In the genomic region with DNA sequence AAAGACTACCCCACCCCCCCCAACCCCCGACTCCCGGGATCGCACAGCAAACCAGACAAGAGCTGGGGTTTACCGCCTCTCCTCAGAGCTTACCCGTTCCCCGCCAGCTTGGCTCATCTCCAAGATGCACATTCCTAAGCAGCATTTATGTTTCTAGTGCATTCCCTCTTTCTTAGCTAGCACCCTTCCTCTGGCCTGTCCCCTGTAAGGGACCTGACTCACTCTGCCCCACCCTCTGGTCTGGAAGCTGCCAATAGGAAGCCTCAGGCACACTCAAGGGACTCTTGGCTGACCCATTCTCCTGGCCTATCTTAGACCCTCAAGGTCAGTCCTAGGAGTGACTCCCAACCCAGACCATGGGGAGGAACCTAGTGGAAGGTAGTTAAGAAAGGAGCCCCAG, we compare ENCODE assay signal across 9 mouse cellular contexts. TPM values are rescaled to one million over a fixed set of nuclear protein-coding genes. Genes with fewer than 3 reads are reported as not detected.
DNase-seq lines count a peak whose midpoint lies in the region; ATAC-seq lines count a peak whose summit lies in the region.
"Had no signal": no experiment of that assay in that cellular context is flagged by ENCODE, and none has a peak within 500 bp of the region (broad histone marks: within the 10 kb centered on the region; RNA-seq: fewer than 3 reads in every experiment).

No protein-coding gene starts in this region.

- H3K4me1 ChIP-seq in hindbrain, embryonic 12.5 days, result peaks cover 38% of the 10 kb centered on the region
- H3K4me1 ChIP-seq in hindbrain, embryonic 11.5 days (replicated peaks; ENCODE audit: control insufficient read depth, insufficient read depth, low read length), result peaks cover 6% of the 10 kb centered on the region
- H3K4me1 ChIP-seq in forebrain, embryonic 15.5 days, result peaks cover 31% of the 10 kb centered on the region
- H3K4me1 ChIP-seq in lung, embryonic 16.5 days (replicated peaks; ENCODE audit: control insufficient read depth, insufficient read depth, low read length), result peaks cover 29% of the 10 kb centered on the region

- no peaks in the 10 kb centered on the region for H3K9me3 ChIP-seq in hindbrain, embryonic 12.5 days (replicated peaks)
- no peaks in the 10 kb centered on the region for H3K9me3 ChIP-seq in hindbrain, embryonic 11.5 days (ENCODE audit: control insufficient read depth, low read length)
- H3K9me3 ChIP-seq in forebrain, embryonic 15.5 days, result no peaks in the 10 kb centered on the region
- H3K9me3 ChIP-seq in lung, embryonic 16.5 days (ENCODE audit: control insufficient read depth, low read length), result no peaks in the 10 kb centered on the region

- no peak overlapping the region for H3K4me3 ChIP-seq in hindbrain, embryonic 12.5 days
- no peak overlapping the region for H3K4me3 ChIP-seq in hindbrain, embryonic 11.5 days (ENCODE audit: low read depth, low read length)
- no peak overlapping the region for H3K4me3 ChIP-seq in forebrain, embryonic 15.5 days
- H3K4me3 ChIP-seq in lung, embryonic 16.5 days (ENCODE audit: low read length), result peak overlapping the region; percentile 64

- H3K36me3 ChIP-seq in hindbrain, embryonic 12.5 days, result peaks cover 11% of the 10 kb centered on the region; the same call in 1 of the 2 replicates
- no peaks in the 10 kb centered on the region for H3K36me3 ChIP-seq in hindbrain, embryonic 11.5 days (ENCODE audit: control insufficient read depth, insufficient read depth, low read length)
- H3K36me3 ChIP-seq in forebrain, embryonic 15.5 days, result no peaks in the 10 kb centered on the region
- peaks cover 4% of the 10 kb centered on the region; the same call in 1 of the 2 replicates for H3K36me3 ChIP-seq in lung, embryonic 16.5 days (ENCODE audit: control insufficient read depth, insufficient read depth, low read length)

- no peak for ATAC-seq in hindbrain, embryonic 12.5 days (ENCODE audit: low FRiP score)
- ATAC-seq in hindbrain, embryonic 11.5 days (ENCODE audit: low FRiP score), result no peak
- no peak for ATAC-seq in forebrain, embryonic 15.5 days (replicated peaks)
- peak; percentile 67 for ATAC-seq in lung, embryonic 16.5 days (ENCODE audit: low read depth)

- WGBS in hindbrain, embryonic 12.5 days, result 21% methylated on average over 6 of the region's 6 CpGs
- WGBS in hindbrain, embryonic 11.5 days, result 32% methylated on average over 6 of the region's 6 CpGs
- WGBS in forebrain, embryonic 15.5 days, result 19% methylated on average over 6 of the region's 6 CpGs
- WGBS in lung, embryonic 16.5 days, result 8% methylated on average over 6 of the region's 6 CpGs

- no peak overlapping the region for H3K27ac ChIP-seq in hindbrain, embryonic 12.5 days
- no peak overlapping the region for H3K27ac ChIP-seq in hindbrain, embryonic 11.5 days (ENCODE audit: low read depth, low read length)
- no peak overlapping the region for H3K27ac ChIP-seq in forebrain, embryonic 15.5 days (replicated peaks)
- peak overlapping the region; percentile 47; the same call in 1 of the 2 replicates for H3K27ac ChIP-seq in lung, embryonic 16.5 days (ENCODE audit: low read length)

- no peak for DNase-seq in hindbrain, embryonic 11.5 days (ENCODE audit: low spot score)
- DNase-seq in Muller cell, postnatal 12 days (ENCODE audit: inconsistent ontology term), result peak; percentile 66
- DNase-seq in layer of hippocampus, adult 8-10 months (ENCODE audit: low spot score in 2 of 2), result no peak
- no peak for DNase-seq in thymus, adult 18-20 months
- DNase-seq in embryo, embryonic 9.5 days (ENCODE audit: extremely low spot score), result no peak

- H3K9ac ChIP-seq in hindbrain, embryonic 12.5 days, result no peak overlapping the region
- H3K9ac ChIP-seq in hindbrain, embryonic 11.5 days (ENCODE audit: low read depth, low read length), result no peak overlapping the region
- H3K9ac ChIP-seq in forebrain, embryonic 15.5 days (replicated peaks), result no peak overlapping the region
- no peak overlapping the region; the same call in 1 of the 2 replicates for H3K9ac ChIP-seq in lung, embryonic 16.5 days (ENCODE audit: low read length)

- H3K27me3 ChIP-seq in hindbrain, embryonic 12.5 days, result peaks cover 46% of the 10 kb centered on the region
- peaks cover 20% of the 10 kb centered on the region for H3K27me3 ChIP-seq in hindbrain, embryonic 11.5 days (ENCODE audit: control insufficient read depth, insufficient read depth, low read length)
- peaks cover 5% of the 10 kb centered on the region; the same call in 1 of the 2 replicates for H3K27me3 ChIP-seq in forebrain, embryonic 15.5 days
- H3K27me3 ChIP-seq in lung, embryonic 16.5 days (ENCODE audit: control insufficient read depth, insufficient read depth, low read depth, low read length), result 0 out of 2 replicates have a peak, but pooled peaks cover 4% of the 10 kb centered on the region

- H3K4me2 ChIP-seq in hindbrain, embryonic 12.5 days (replicated peaks), result peak overlapping the region; percentile 98
- H3K4me2 ChIP-seq in hindbrain, embryonic 11.5 days (replicated peaks; ENCODE audit: low read depth, low read length), result no peak overlapping the region
- peak overlapping the region; percentile 16; the same call in 1 of the 2 replicates for H3K4me2 ChIP-seq in forebrain, embryonic 15.5 days (replicated peaks)
- H3K4me2 ChIP-seq in lung, embryonic 16.5 days (ENCODE audit: low read depth, low read length), result peak overlapping the region; percentile 96

RNA-seq across cellular contexts. Expression of gene Chchd10, which starts 2.6 kb away (rescaled TPM):
- polyA plus RNA-seq in hindbrain, embryonic 12.5 days (2016; fragmentation: Nextera tagmentation; extraction: Ambion mirVana), result 15.4 and 15.5 TPM in 2 replicates
- polyA plus RNA-seq in hindbrain, embryonic 11.5 days (2014; fragmentation: Nextera tagmentation; extraction: Ambion mirVana), result 8.0 and 9.3 TPM in 2 replicates
- polyA plus RNA-seq in forebrain, embryonic 15.5 days (2015; fragmentation: Nextera tagmentation; extraction: Ambion mirVana), result 24.8 and 24.9 TPM in 2 replicates
- 68.7 and 70.0 TPM in 2 replicates for polyA plus RNA-seq in lung, embryonic 16.5 days (2015; fragmentation: Nextera tagmentation; extraction: Ambion mirVana)
- total RNA-seq in layer of hippocampus, adult 8-10 months (2022), result 100 to 1,000 TPM; 299 to 345 (median 314) TPM

RNA-seq across cellular contexts. Expression of gene Mmp11, which starts 6.0 kb away (rescaled TPM):
- polyA plus RNA-seq in hindbrain, embryonic 12.5 days (2016; fragmentation: Nextera tagmentation; extraction: Ambion mirVana), result 55.2 and 56.1 TPM in 2 replicates
- 32.2 and 36.1 TPM in 2 replicates for polyA plus RNA-seq in hindbrain, embryonic 11.5 days (2014; fragmentation: Nextera tagmentation; extraction: Ambion mirVana)
- 19.8 and 20.3 TPM in 2 replicates for polyA plus RNA-seq in forebrain, embryonic 15.5 days (2015; fragmentation: Nextera tagmentation; extraction: Ambion mirVana)
- 74.1 and 77.1 TPM in 2 replicates for polyA plus RNA-seq in lung, embryonic 16.5 days (2015; fragmentation: Nextera tagmentation; extraction: Ambion mirVana)
- 1 to 10 TPM; 1.7 to 2.6 (median 1.8) TPM for total RNA-seq in layer of hippocampus, adult 8-10 months (2022)

RNA-seq across cellular contexts. Expression of gene Smarcb1, which starts 8.9 kb away (rescaled TPM):
- 296 and 298 TPM in 2 replicates for polyA plus RNA-seq in hindbrain, embryonic 12.5 days (2016; fragmentation: Nextera tagmentation; extraction: Ambion mirVana)
- 279 and 282 TPM in 2 replicates for polyA plus RNA-seq in hindbrain, embryonic 11.5 days (2014; fragmentation: Nextera tagmentation; extraction: Ambion mirVana)
- polyA plus RNA-seq in forebrain, embryonic 15.5 days (2015; fragmentation: Nextera tagmentation; extraction: Ambion mirVana), result 330 and 334 TPM in 2 replicates
- polyA plus RNA-seq in lung, embryonic 16.5 days (2015; fragmentation: Nextera tagmentation; extraction: Ambion mirVana), result 191 and 197 TPM in 2 replicates
- total RNA-seq in layer of hippocampus, adult 8-10 months (2022), result 10 to 100 TPM; 80.7 to 83.2 (median 82.5) TPM

RNA-seq across cellular contexts. Expression of gene Gm867, which starts 10.2 kb away (rescaled TPM):
- 1.5 and 1.7 TPM in 2 replicates for polyA plus RNA-seq in hindbrain, embryonic 12.5 days (2016; fragmentation: Nextera tagmentation; extraction: Ambion mirVana)
- polyA plus RNA-seq in hindbrain, embryonic 11.5 days (2014; fragmentation: Nextera tagmentation; extraction: Ambion mirVana), result 1.3 and 2.0 TPM in 2 replicates
- polyA plus RNA-seq in forebrain, embryonic 15.5 days (2015; fragmentation: Nextera tagmentation; extraction: Ambion mirVana), result 0.28 TPM in 1 of 2 replicates, not detected in the other
- polyA plus RNA-seq in lung, embryonic 16.5 days (2015; fragmentation: Nextera tagmentation; extraction: Ambion mirVana), result 0.97 and 1.0 TPM in 2 replicates
- total RNA-seq in layer of hippocampus, adult 8-10 months (2022), result under 1 TPM in 2 of 4 experiments, not detected in 2; 0.51 to 0.70 TPM
- total RNA-seq: gastrocnemius, postnatal 4 days had no signal

RNA-seq across cellular contexts. Expression of gene Vpreb3, which starts 12.6 kb away (rescaled TPM):
- 0.34 and 0.98 TPM in 2 replicates for polyA plus RNA-seq in hindbrain, embryonic 12.5 days (2016; fragmentation: Nextera tagmentation; extraction: Ambion mirVana)
- polyA plus RNA-seq in hindbrain, embryonic 11.5 days (2014; fragmentation: Nextera tagmentation; extraction: Ambion mirVana), result 0.43 TPM in 1 of 2 replicates, not detected in the other
- 0.42 and 0.48 TPM in 2 replicates for polyA plus RNA-seq in forebrain, embryonic 15.5 days (2015; fragmentation: Nextera tagmentation; extraction: Ambion mirVana)
- polyA plus RNA-seq in lung, embryonic 16.5 days (2015; fragmentation: Nextera tagmentation; extraction: Ambion mirVana), result 0.60 and 1.0 TPM in 2 replicates
- total RNA-seq in layer of hippocampus, adult 8-10 months (2022), result not detected
